Mouse (Mus musculus) heart, embryonic 15.5 days (tissue): Measurements from ENCODE around the gene Bad. TPM values are rescaled to one million over a fixed set of nuclear protein-coding genes. Genes with fewer than 3 reads are reported as not detected.

Experiments used
- ATAC-seq: fragments of 200-750 bp; cut with Nextera tagmentation; replicated peaks from 2 replicates; pipeline ENCODE4 v1.8.0; 2017; ENCODE audit warnings: low read depth, moderate TSS enrichment; ENCODE audit not compliant: insufficient number of reproducible peaks, insufficient read depth, low FRiP score
- H3K27ac ChIP-seq: fragments of 300-500 bp; sonication (generic); 2 replicates; pipeline ENCODE4 v1.5.1; 2015; ENCODE audit warnings: mild to moderate bottlenecking, inconsistent platforms
- H3K27me3 ChIP-seq: fragments of 300-500 bp; sonication (generic); 2 replicates; pipeline ENCODE4 v1.6.1; 2015; ENCODE audit warnings: inconsistent platforms
- H3K36me3 ChIP-seq: fragments of 300-500 bp; sonication (generic); 2 replicates; pipeline ENCODE4 v1.6.1; 2015; ENCODE audit warnings: mild to moderate bottlenecking, inconsistent platforms
- H3K4me1 ChIP-seq: fragments of 300-500 bp; sonication (generic); replicated peaks from 2 replicates; pipeline ENCODE4 v1.6.1; 2015; ENCODE audit warnings: inconsistent platforms
- H3K4me2 ChIP-seq: fragments of 300-500 bp; sonication (generic); 2 replicates; pipeline ENCODE4 v1.6.1; 2015; ENCODE audit warnings: inconsistent platforms, mild to moderate bottlenecking, moderate library complexity
- H3K4me3 ChIP-seq: fragments of 300-500 bp; sonication (generic); 2 replicates; pipeline ENCODE4 v1.5.1; 2015; ENCODE audit warnings: mild to moderate bottlenecking, inconsistent platforms
- H3K9ac ChIP-seq: fragments of 300-500 bp; sonication (generic); 2 replicates; pipeline ENCODE4 v1.6.1; 2015; ENCODE audit warnings: mild to moderate bottlenecking, inconsistent platforms
- H3K9me3 ChIP-seq: fragments of 300-500 bp; sonication (generic); replicated peaks from 2 replicates; pipeline ENCODE4 v1.6.1; 2016; ENCODE audit warnings: inconsistent platforms
- WGBS: fragments of 180-500 bp; shearing (Covaris S2); methylation state at CpG from one replicate; pipeline ENCODE4 v1.1.7; 2015; ENCODE audit warnings: mixed read lengths; 5-methylcytosine and 5-hydroxymethylcytosine counted together
- polyA plus RNA-seq: library from polyadenylated mRNA; unstranded; fragments of >200 nt; fragmentation: Nextera tagmentation; extraction: Ambion mirVana; gene quantifications from 2 replicates; pipeline ENCODE4 v1.2.1, GENCODE M21; 2015

The Bad gene
- polyA plus RNA-seq, 1 experiment from 2014 or later = 55.6 TPM

DNA sequence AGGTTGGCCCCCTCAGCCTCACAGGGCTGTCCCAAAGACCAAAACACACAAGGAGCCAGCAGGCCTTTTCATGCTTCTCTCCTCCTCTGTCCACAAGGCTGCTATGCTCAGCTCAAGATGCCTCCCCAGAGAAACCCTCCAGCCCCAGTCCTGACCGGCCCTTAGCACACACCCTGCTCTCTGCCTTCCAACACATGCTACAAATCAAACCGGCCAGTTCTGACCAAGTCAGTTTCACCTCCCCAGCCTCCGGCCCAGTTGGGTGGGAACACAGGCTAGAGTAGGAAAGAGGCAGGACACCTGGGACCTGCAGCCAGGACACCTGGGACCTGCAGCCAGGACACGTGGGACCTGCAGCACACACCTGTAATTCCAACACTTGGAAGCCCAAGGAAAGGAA, 25.2 kb upstream of the Bad start:
- 85% methylated on average over 4 of the region's 4 CpGs for WGBS
- Histone ChIP-seq H3K4me2 (no peak overlapping the region), H3K27me3 (no peaks in the 10 kb centered on the region), H3K36me3 (peaks cover 36% of the 10 kb centered on the region), H3K9ac (no peak overlapping the region), H3K27ac (no peak overlapping the region), H3K4me1 (peaks cover 25% of the 10 kb centered on the region), H3K9me3 (no peaks in the 10 kb centered on the region), H3K4me3 (no peak overlapping the region)
- ATAC-seq = no peak

DNA sequence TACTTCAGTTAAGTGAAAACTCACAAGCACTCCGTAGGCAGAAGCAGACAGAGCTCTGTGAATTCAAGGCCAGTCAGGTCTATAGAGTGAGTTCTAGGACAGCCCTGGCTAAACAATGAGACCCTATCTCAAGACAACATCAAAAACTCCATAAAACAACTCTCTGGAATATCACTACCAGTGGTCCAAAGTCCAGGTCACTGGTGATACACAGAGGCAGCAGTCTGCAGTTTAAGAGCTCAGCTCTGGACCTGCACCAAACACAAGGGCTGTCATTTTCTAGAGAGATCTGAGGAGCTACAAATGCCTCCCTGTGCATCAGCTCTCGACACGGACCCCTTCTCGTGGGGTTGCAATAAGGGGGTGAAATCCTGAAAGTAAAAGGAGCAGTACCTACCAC, 23.3 kb upstream of the Bad start:
- Histone ChIP-seq H3K27ac (no peak overlapping the region), H3K9ac (no peak overlapping the region), H3K4me1 (peaks cover 35% of the 10 kb centered on the region), H3K4me2 (no peak overlapping the region), H3K4me3 (no peak overlapping the region), H3K27me3 (peaks cover 1% of the 10 kb centered on the region; the same call in 1 of the 2 replicates), H3K36me3 (peaks cover 18% of the 10 kb centered on the region; the same call in 1 of the 2 replicates), H3K9me3 (no peaks in the 10 kb centered on the region)
- 91% methylated on average over 4 of the region's 4 CpGs for WGBS
- ATAC-seq = no peak

DNA sequence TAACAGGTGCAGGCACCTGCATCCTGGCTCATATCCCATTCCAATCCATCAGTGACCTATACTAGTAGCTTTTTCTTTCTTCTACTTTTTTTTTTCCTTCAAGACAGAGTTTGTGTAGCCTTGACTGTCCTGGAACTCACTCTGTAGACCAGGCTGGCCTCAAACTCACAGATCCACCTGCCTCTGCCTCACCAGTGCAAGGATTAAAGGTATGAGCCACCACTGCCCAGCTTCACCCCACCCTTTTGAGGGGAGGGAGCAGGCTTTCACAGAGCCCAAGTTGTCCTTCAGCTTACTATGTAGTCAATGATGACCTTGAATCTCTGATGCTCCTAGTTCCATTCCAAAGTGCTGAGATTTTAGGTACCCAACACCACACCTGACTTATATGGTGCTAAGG, 22.2 kb upstream of the Bad start:
- Histone ChIP-seq H3K4me3 (peak overlapping the region; percentile 80; the same call in 1 of the 2 replicates), H3K27me3 (peaks cover 8% of the 10 kb centered on the region; the same call in 1 of the 2 replicates), H3K27ac (peak overlapping the region; percentile 96), H3K4me2 (peak overlapping the region; percentile 85), H3K9me3 (no peaks in the 10 kb centered on the region), H3K36me3 (0 out of 2 replicates have a peak, but pooled peaks cover 7% of the 10 kb centered on the region), H3K4me1 (peaks cover 37% of the 10 kb centered on the region), H3K9ac (0 out of 2 replicates have a peak overlapping the region, but pooled peaks have one; percentile 90)
- no peak for ATAC-seq

DNA sequence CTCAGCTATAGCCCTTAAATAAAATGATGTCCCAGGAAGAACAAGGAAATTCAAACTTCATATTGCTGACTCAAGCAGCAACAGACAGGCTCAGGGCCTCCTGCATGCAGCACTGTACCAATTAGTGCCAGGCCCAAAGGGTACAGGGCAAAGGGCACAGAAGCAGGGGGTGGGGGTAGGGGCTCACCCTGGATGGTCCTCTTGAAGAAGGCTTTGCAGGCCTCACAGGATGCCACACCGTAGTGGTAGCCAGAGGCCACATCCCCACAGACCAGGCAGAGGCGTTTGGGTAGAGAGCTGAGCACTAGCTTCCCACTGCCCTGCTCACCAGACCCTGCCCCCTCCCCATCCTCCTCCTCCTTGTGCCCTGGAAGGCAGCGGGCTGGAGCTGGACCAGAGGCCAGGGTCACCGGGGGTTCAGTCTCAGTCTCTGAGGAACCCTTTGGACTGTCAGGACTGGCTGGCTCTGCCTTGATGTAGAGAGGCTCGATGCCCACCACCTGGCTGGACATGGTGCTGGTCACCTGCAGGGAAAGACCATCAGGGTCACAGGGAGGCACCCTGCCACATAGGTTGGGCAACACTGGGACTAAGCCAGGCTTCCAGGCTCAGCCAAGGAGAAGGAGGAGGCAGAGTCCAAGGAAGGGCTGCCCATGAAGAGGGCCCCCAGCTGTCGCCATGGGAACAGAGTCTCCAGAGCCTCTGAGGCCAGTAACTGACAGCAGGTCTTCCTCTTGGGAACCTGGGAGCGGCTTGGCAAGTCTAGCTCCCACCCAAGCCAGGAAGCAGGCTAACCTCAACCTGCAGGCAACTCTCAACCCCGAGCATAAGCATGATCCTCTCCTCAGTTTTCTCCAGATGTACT, 21.6 kb upstream of the Bad start:
- H3K4me1 ChIP-seq = peaks cover 41% of the 10 kb centered on the region
- 35% methylated on average over 8 of the region's 8 CpGs for WGBS
- H3K27me3 ChIP-seq = peaks cover 15% of the 10 kb centered on the region
- H3K9ac ChIP-seq = peak overlapping the region; percentile 90
- peak overlapping the region; percentile 85 for H3K4me2 ChIP-seq
- peak overlapping the region; percentile 96 for H3K27ac ChIP-seq
- peak overlapping the region; percentile 80 for H3K4me3 ChIP-seq
- H3K36me3 ChIP-seq = 0 out of 2 replicates have a peak, but pooled peaks cover 7% of the 10 kb centered on the region
- no peaks in the 10 kb centered on the region for H3K9me3 ChIP-seq
- no peak for ATAC-seq

DNA sequence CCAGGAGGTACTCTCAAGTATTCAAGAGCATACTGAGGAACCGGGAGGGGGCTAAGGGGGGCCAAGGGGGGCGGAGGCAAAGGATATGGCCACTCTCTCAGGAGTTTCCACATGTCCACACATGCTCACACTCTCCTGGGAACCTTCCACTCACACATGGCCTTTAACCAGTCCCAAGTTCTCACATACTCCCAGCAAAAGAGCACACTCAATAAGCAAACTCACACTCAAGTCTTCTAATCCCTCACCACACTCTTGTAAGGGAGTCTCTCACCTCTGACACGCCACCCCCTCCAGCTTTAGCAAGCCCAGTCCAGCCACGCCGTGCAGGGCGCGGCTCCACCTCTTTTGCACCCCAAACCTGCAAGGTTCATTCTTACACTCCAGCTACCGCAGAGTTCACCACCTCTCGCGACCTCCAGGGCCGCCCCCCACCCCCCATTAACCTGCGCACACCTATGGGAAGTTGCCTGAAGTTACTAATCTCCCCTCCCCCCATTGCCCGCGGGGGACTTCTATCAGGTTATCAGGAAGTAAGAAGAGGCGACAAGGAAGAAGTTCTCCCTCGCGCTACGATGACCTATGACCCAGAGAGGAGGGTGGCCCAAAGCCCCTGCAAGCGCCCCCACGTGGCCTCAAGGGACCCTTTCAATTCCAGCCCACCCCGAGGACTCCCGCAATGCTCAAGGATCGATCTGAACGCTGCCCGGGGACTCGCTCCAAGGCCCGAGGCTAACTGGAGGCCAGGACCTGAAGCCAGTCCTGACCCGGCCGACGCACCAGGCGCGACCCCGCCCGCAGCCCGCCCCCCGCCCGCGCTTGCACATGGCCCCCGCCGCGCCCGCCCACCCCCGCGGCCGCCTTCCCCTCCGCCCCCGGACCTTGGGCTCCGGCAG, 20.7 kb upstream of the Bad start:
- WGBS = 1% methylated on average over 45 of the region's 48 CpGs
- H3K4me3 ChIP-seq = peak overlapping the region; percentile 80
- peaks cover 48% of the 10 kb centered on the region for H3K4me1 ChIP-seq
- ATAC-seq = no peak; the same call in 1 of the 2 replicates
- peak overlapping the region; percentile 90 for H3K9ac ChIP-seq
- H3K36me3 ChIP-seq = 0 out of 2 replicates have a peak, but pooled peaks cover 7% of the 10 kb centered on the region
- peaks cover 23% of the 10 kb centered on the region for H3K27me3 ChIP-seq
- H3K9me3 ChIP-seq = no peaks in the 10 kb centered on the region
- H3K27ac ChIP-seq = peak overlapping the region; percentile 96
- peak overlapping the region; percentile 85 for H3K4me2 ChIP-seq

DNA sequence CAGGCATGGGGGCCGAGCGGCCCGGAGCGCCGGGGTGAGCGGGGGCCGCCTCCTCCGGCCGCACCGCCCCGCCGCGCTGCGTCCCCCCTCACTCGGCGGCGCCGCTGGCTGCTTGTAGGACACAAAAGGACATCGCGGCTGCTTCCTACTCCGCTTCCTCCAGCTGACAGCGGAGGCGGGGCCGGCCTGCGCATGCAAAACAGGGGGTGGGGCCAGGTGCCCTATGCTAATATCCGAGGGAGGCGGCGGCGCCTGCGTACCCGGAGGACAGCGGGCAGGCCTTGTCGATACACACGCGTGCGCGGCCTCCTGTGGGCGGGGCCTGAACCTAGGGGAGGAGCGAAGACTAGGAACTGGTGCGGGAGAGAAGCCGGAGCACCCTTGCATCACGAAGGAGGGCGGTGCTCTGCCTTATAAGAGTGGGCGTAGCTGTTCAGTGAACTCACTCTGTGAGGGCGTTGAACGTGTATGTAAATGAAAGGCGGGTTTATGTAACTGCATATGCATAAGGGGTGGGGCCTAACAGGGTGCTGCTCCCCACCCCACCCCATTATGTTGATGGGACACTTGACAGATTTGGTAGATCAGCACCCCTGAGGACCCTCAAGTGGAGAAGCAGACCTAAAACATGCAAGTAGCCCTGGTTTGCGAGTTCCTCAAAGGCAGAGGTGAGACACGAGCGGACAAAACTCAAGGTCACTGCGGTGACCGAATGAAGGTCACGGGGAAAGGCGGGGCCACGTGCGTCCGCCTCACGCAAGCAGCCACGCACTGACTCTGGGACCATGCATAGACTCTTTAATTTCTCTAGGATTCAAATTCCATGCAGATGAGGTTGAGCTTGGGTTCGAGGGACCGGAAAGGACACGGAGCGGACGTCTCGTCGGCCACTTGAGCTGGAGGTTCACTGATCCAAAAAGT, 19.8 kb upstream of the Bad start, which contains the start of gene Esrra:
Esrra (minus strand) TSS at position 167 of the 921 bp plus-strand sequence.
- H3K9me3 ChIP-seq = no peaks in the 10 kb centered on the region
- peaks cover 32% of the 10 kb centered on the region for H3K27me3 ChIP-seq
- peak within 1 kb of the TSS; percentile 90 for H3K9ac ChIP-seq
- peak within 1 kb of the TSS; percentile 80 for H3K4me3 ChIP-seq
- H3K36me3 ChIP-seq = 0 out of 2 replicates have a peak, but pooled peaks cover 7% of the 10 kb centered on the region
- H3K4me2 ChIP-seq = peak within 1 kb of the TSS; percentile 85
- H3K27ac ChIP-seq = peak within 1 kb of the TSS; percentile 96
- WGBS = under 1% methylated on average over 57 of the region's 66 CpGs
- peaks cover 53% of the 10 kb centered on the region for H3K4me1 ChIP-seq
- peak; percentile 94 for ATAC-seq

GRCm38 (mm10) chr19:6922901-6923735, 18.5 kb upstream of the Bad start:
- WGBS = 66% methylated on average over 6 of the region's 6 CpGs
- Histone ChIP-seq H3K9me3 (no peaks in the 10 kb centered on the region), H3K4me3 (peak overlapping the region; percentile 80), H3K4me2 (peak overlapping the region; percentile 85), H3K36me3 (0 out of 2 replicates have a peak, but pooled peaks cover 7% of the 10 kb centered on the region), H3K27ac (peak overlapping the region; percentile 90), H3K9ac (peak overlapping the region; percentile 55), H3K4me1 (peaks cover 59% of the 10 kb centered on the region), H3K27me3 (peaks cover 44% of the 10 kb centered on the region)
- ATAC-seq = no peak

DNA sequence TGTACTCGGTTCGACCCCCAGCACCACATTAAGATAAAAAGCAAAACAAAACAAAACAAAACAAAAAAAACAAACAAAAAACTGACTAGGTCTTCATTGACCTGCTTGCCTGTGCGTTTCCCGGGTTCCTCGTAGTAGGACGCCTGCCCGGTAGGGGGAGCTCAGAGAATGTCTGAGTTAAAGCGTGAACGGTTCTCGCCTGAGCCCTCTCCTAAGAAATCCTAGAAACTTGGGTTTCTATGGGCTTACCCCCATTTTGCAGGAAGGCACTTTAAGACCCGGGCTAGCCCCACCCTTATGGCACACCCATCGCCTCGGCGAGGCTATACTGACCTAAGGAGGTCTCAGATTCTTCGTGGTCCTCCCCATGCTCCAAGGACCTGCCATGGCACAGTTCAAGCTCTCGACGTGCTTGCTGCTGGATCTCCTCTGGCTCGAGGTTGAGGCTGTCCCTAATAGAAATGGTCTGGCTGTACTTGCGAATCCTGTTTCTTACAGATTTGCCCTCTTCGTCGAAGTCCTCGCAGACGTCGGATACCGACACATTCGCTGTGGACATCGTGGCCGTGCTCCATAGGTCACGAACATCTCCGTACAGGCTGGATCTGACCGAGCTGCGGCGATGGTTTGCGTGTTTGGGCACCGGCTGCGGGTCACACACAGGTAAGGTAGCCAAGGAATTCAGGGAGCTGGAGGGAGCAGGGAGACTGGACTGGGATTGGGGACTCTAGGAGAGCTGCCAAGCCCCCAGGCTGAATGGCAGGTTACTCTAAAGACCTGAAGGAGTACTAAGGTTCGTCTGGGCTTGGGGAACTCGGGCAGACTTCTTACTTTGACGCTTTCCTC, 17.0 kb upstream of the Bad start:
- WGBS = 5% methylated on average over 39 of the region's 39 CpGs
- Histone ChIP-seq H3K4me2 (peak overlapping the region; percentile 48), H3K9ac (peak overlapping the region; percentile 0; the same call in 1 of the 2 replicates), H3K4me3 (peak overlapping the region; percentile 19), H3K27ac (no peak overlapping the region), H3K4me1 (peaks cover 53% of the 10 kb centered on the region), H3K9me3 (no peaks in the 10 kb centered on the region), H3K27me3 (peaks cover 57% of the 10 kb centered on the region), H3K36me3 (0 out of 2 replicates have a peak, but pooled peaks cover 1% of the 10 kb centered on the region)
- no peak for ATAC-seq

- Histone ChIP-seq H3K4me3 (peak within 1 kb of the TSS; percentile 19), H3K36me3 (no peaks in the 10 kb centered on the region), H3K4me2 (peak within 1 kb of the TSS; percentile 48), H3K9ac (peak within 1 kb of the TSS; percentile 8), H3K9me3 (no peaks in the 10 kb centered on the region), H3K27ac (no peak within 1 kb of the TSS), H3K4me1 (peaks cover 47% of the 10 kb centered on the region), H3K27me3 (peaks cover 61% of the 10 kb centered on the region)
- 6% methylated on average over 9 of the region's 9 CpGs for WGBS
- no peak for ATAC-seq
Observed at GRCm38 (mm10) chr19:6925307-6925573, 16.4 kb upstream of the Bad start, which contains the start of gene Catsperz. Catsperz (minus strand) TSS chr19:6925380.
